Mouse (Mus musculus): ENCODE data around the gene Olfr1271. TPM values are rescaled to one million over a fixed set of nuclear protein-coding genes. Genes with fewer than 3 reads are reported as not detected.
"Not testable (repeated sequence)": the region's sequence is repeated elsewhere in the genome, so short reads cannot be mapped to it uniquely, and the experiment has no call there.

Olfr1271 gene
- polyA plus RNA-seq (2016; fragmentation: Nextera tagmentation; extraction: Ambion mirVana): not detected in 2 replicates

- no peak for ATAC-seq (ENCODE audit: low FRiP score)
- Histone ChIP-seq H3K27me3 (no peaks in the 10 kb centered on the region), H3K4me3 (no peak within 1 kb of the TSS), H3K9me3 (replicated peaks) (no peaks in the 10 kb centered on the region), H3K4me1 (no peaks in the 10 kb centered on the region), H3K9ac (no peak within 1 kb of the TSS), H3K27ac (no peak within 1 kb of the TSS), H3K4me2 (replicated peaks) (no peak within 1 kb of the TSS), H3K36me3 (no peaks in the 10 kb centered on the region)
- 91% methylated on average over 2 of the region's 2 CpGs for WGBS
Observed at GRCm38 (mm10) chr2:90270932-90271331, at the start of gene Olfr1271. TSS of gene Olfr1271 (minus strand) at chr2:90271032.

GRCm38 (mm10) chr2:90292741-90293140 lies 21.9 kb upstream of the Olfr1271 start, which contains the start of gene Olfr1272:
TSS of gene Olfr1272 (minus strand) at chr2:90292841.
- H3K36me3 ChIP-seq: no peaks in the 10 kb centered on the region
- no peaks in the 10 kb centered on the region for H3K27me3 ChIP-seq
- H3K4me1 ChIP-seq: no peaks in the 10 kb centered on the region
- no peak within 1 kb of the TSS for H3K27ac ChIP-seq
- 77% methylated on average over 6 of the region's 6 CpGs for WGBS
- no peaks in the 10 kb centered on the region for H3K9me3 ChIP-seq (replicated peaks)
- no peak within 1 kb of the TSS for H3K4me2 ChIP-seq (replicated peaks)
- H3K4me3 ChIP-seq: no peak within 1 kb of the TSS
- ATAC-seq (ENCODE audit: low FRiP score): no peak
- H3K9ac ChIP-seq: no peak within 1 kb of the TSS

- ATAC-seq (ENCODE audit: low FRiP score): no peak
- Histone ChIP-seq H3K36me3 (no peaks in the 10 kb centered on the region), H3K4me2 (replicated peaks) (no peak within 1 kb of the TSS), H3K27me3 (no peaks in the 10 kb centered on the region), H3K9me3 (replicated peaks) (no peaks in the 10 kb centered on the region), H3K4me3 (no peak within 1 kb of the TSS), H3K4me1 (no peaks in the 10 kb centered on the region), H3K9ac (no peak within 1 kb of the TSS), H3K27ac (no peak within 1 kb of the TSS)
- 96% methylated on average over 4 of the region's 4 CpGs for WGBS
Observed at GRCm38 (mm10) chr2:90257492-90257891, 13.3 kb downstream of the Olfr1271 start, which contains the start of gene Olfr142. TSS of gene Olfr142 (minus strand) at chr2:90257592.

- not testable (repeated sequence) for H3K27ac ChIP-seq; ATAC-seq (ENCODE audit: low FRiP score); H3K9ac ChIP-seq; H3K27me3 ChIP-seq; H3K4me2 ChIP-seq (replicated peaks); H3K4me1 ChIP-seq; H3K36me3 ChIP-seq; H3K4me3 ChIP-seq; H3K9me3 ChIP-seq (replicated peaks)
- WGBS: no CpG with 5 or more reads among the region's 6 CpGs
Observed at GRCm38 (mm10) chr2:90224393-90224792, 46.4 kb downstream of the Olfr1271 start, which contains the start of gene Olfr1506. TSS of gene Olfr1506 (minus strand) at chr2:90224493.

Other genes with a start within 250 kb of the Olfr1271 start
- gene Olfr1264, start 245.5 kb downstream of the Olfr1271 start, polyA plus RNA-seq (2016; fragmentation: Nextera tagmentation; extraction: Ambion mirVana): not detected in 2 replicates
- not detected in 2 replicates for gene Olfr1265, start 235.7 kb downstream of the Olfr1271 start, polyA plus RNA-seq (2016; fragmentation: Nextera tagmentation; extraction: Ambion mirVana)
- gene Olfr140, start 207.4 kb downstream of the Olfr1271 start, polyA plus RNA-seq (2016; fragmentation: Nextera tagmentation; extraction: Ambion mirVana): not detected in 2 replicates
- gene Olfr1269, start 149.6 kb downstream of the Olfr1271 start, polyA plus RNA-seq (2016; fragmentation: Nextera tagmentation; extraction: Ambion mirVana): not detected in 2 replicates
- not detected in 2 replicates for gene Olfr32, start 128.7 kb downstream of the Olfr1271 start, polyA plus RNA-seq (2016; fragmentation: Nextera tagmentation; extraction: Ambion mirVana)
- not detected in 2 replicates for gene Olfr1270, start 117.9 kb downstream of the Olfr1271 start, polyA plus RNA-seq (2016; fragmentation: Nextera tagmentation; extraction: Ambion mirVana)
- gene Olfr1506, start 46.5 kb downstream of the Olfr1271 start, polyA plus RNA-seq (2016; fragmentation: Nextera tagmentation; extraction: Ambion mirVana): not detected in 2 replicates
- not detected in 2 replicates for gene Olfr142, start 13.4 kb downstream of the Olfr1271 start, polyA plus RNA-seq (2016; fragmentation: Nextera tagmentation; extraction: Ambion mirVana)
- not detected in 2 replicates for gene Olfr1272, start 21.8 kb upstream of the Olfr1271 start, polyA plus RNA-seq (2016; fragmentation: Nextera tagmentation; extraction: Ambion mirVana)
- gene Gm13769, start 51.2 kb upstream of the Olfr1271 start, polyA plus RNA-seq (2016; fragmentation: Nextera tagmentation; extraction: Ambion mirVana): 0.09 TPM in 1 of 2 replicates, not detected in the other
- not detected in 2 replicates for gene Olfr1274-ps, start 127.7 kb upstream of the Olfr1271 start, polyA plus RNA-seq (2016; fragmentation: Nextera tagmentation; extraction: Ambion mirVana)